Mouse (Mus musculus) adipose tissue, adult 10 weeks (tissue): ENCODE measurements around the gene Gm6465. TPM values are rescaled to one million over a fixed set of nuclear protein-coding genes. Genes with fewer than 3 reads are reported as not detected.

Experiments
- polyA plus RNA-seq: library from polyadenylated mRNA; stranded (reverse); fragments of 350-450 nt; fragmentation: Illumina TruSeq; extraction: RNeasy Lipid Tissue Mini Kit (QIAGEN cat#74804); gene quantifications from one replicate; pipeline ENCODE4 v1.2.3, GENCODE M21; 2014; ENCODE audit warnings: low read depth, low replicate concordance

The Gm6465 gene
- polyA plus RNA-seq = not detected

GRCm38 (mm10) chr5:11845239-11845638 lies at the start of gene Gm6465:
Gene Gm6465 (plus strand): TSS chr5:11845539.

Other genes starting within 250 kb of the Gm6465 start
- not detected for gene Gm8922, start 163.6 kb upstream of the Gm6465 start, polyA plus RNA-seq
- 0.43 TPM for gene Gm8926, start 75.0 kb upstream of the Gm6465 start, polyA plus RNA-seq
- 0.60 TPM for gene 4933402N22Rik, start 72.5 kb downstream of the Gm6465 start, polyA plus RNA-seq